Mouse (Mus musculus) liver, postnatal 0 days (tissue): ENCODE measurements around the gene Mbnl2.

Source experiments
- CTCF ChIP-seq: sonication (generic); IDR thresholded peaks from 2 replicates; pipeline ENCODE4 v1.5.1; 2016; ENCODE audit warnings: antibody characterized with exemption, low read depth
- EP300 ChIP-seq: IDR thresholded peaks from 2 replicates; pipeline ENCODE4 v1.6.1; 2016; ENCODE audit warnings: antibody characterized with exemption, low read depth, mild to moderate bottlenecking

GRCm38 (mm10) chr14:120338706-120339105, 63.2 kb downstream of the Mbnl2 start:
- no peak for TF ChIP-seq EP300
- TF ChIP-seq CTCF = no peak
